Mouse (Mus musculus): ENCODE data around the gene Spsb3. TPM values are rescaled to one million over a fixed set of nuclear protein-coding genes. Genes with fewer than 3 reads are reported as not detected.

Gene Spsb3
- polyA plus RNA-seq, 1 experiment from 2014 or later: 34.8 TPM

GRCm38 (mm10) chr17:24856589-24856988 lies 29.9 kb upstream of the Spsb3 start:
- Histone ChIP-seq H3K27me3 (ENCODE audit: insufficient read depth, low read length) (0 out of 2 replicates have a peak, but pooled peaks cover 1% of the 10 kb centered on the region), H3K9me3 (ENCODE audit: low read depth, low read length) (no peaks in the 10 kb centered on the region), H3K4me3 (ENCODE audit: low read depth, low read length) (no peak overlapping the region), H3K9ac (no peak overlapping the region), H3K36me3 (ENCODE audit: insufficient read depth) (peaks cover 10% of the 10 kb centered on the region; the same call in 1 of the 2 replicates), H3K4me1 (ENCODE audit: insufficient read depth) (no peaks in the 10 kb centered on the region), H3K27ac (ENCODE audit: low read depth) (no peak overlapping the region), H3K4me2 (no peak overlapping the region)
- 83% methylated on average over 13 of the region's 13 CpGs for WGBS
- no peak for ATAC-seq (ENCODE audit: insufficient read depth)
- no peak for DNase-seq
- TF ChIP-seq CTCF (IDR thresholded peaks at IDR 0.05; ENCODE audit: low read depth): no peak

GRCm38 (mm10) chr17:24857831-24858470 lies 28.5 kb upstream of the Spsb3 start:
- Histone ChIP-seq H3K27ac (ENCODE audit: low read depth) (no peak overlapping the region), H3K27me3 (ENCODE audit: insufficient read depth, low read length) (no peaks in the 10 kb centered on the region), H3K9ac (no peak overlapping the region), H3K4me3 (ENCODE audit: low read depth, low read length) (no peak overlapping the region), H3K36me3 (ENCODE audit: insufficient read depth) (peaks cover 14% of the 10 kb centered on the region; the same call in 1 of the 2 replicates), H3K9me3 (ENCODE audit: low read depth, low read length) (no peaks in the 10 kb centered on the region), H3K4me1 (ENCODE audit: insufficient read depth) (no peaks in the 10 kb centered on the region), H3K4me2 (no peak overlapping the region)
- no peak for DNase-seq
- 82% methylated on average over 8 of the region's 8 CpGs for WGBS
- ATAC-seq (ENCODE audit: insufficient read depth): no peak
- TF ChIP-seq CTCF (IDR thresholded peaks at IDR 0.05; ENCODE audit: low read depth): no peak

DNA sequence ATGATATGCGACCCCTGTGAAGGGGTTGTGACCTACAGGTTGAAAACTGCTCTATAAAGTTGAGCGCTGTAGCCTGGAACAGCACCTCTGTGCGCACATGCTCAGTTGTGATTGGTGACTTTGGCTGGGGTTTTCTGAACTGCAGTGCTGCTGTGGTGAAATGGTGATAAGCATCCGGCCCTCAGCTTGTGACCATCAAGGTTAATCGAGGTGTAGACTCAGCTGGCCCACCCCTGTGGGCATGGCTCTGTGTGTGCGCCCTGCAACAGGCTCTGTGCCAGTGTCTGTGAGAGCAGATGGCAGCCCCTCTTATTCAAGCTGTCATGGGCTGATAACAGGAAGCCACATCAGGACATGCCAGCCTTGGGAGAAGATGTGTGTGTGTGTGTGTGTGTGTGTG lies 27.5 kb upstream of the Spsb3 start:
- H3K36me3 ChIP-seq (ENCODE audit: insufficient read depth): peaks cover 15% of the 10 kb centered on the region; the same call in 1 of the 2 replicates
- no peaks in the 10 kb centered on the region for H3K9me3 ChIP-seq (ENCODE audit: low read depth, low read length)
- no peak overlapping the region for H3K27ac ChIP-seq (ENCODE audit: low read depth)
- ATAC-seq (ENCODE audit: insufficient read depth) (no peak), DNase-seq (no peak)
- H3K4me1 ChIP-seq (ENCODE audit: insufficient read depth): no peaks in the 10 kb centered on the region
- H3K4me3 ChIP-seq (ENCODE audit: low read depth, low read length): no peak overlapping the region
- H3K9ac ChIP-seq: no peak overlapping the region
- whole genome bisulfite sequencing: 82% methylated on average over 6 of the region's 6 CpGs
- H3K27me3 ChIP-seq (ENCODE audit: insufficient read depth, low read length): no peaks in the 10 kb centered on the region
- no peak overlapping the region for H3K4me2 ChIP-seq
- TF ChIP-seq CTCF (IDR thresholded peaks at IDR 0.05; ENCODE audit: low read depth): no peak

DNA sequence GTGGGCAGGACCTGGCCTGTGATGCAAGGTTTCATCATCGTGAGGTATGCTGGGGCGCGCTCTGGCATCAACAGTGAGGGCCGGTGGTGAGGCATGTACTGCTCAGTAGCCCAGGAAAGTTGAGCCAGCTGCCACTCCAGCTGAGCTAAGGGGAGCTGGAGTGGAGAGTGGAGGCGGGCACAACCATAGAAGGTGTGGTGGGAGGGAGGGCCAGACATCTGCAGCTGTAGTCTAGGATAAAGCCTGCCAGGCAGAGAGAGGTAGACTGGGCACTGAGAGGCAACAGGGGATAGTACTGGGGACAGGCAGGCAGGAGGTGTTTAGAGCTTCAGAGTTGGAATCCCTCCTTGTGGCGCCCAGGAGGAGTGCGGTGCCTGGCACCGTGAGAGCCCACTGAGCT lies 26.4 kb upstream of the Spsb3 start:
- no peak for TF ChIP-seq CTCF (IDR thresholded peaks at IDR 0.05; ENCODE audit: low read depth)
- DNase-seq (no peak), ATAC-seq (ENCODE audit: insufficient read depth) (no peak)
- H3K4me2 ChIP-seq: no peak overlapping the region
- no peaks in the 10 kb centered on the region for H3K27me3 ChIP-seq (ENCODE audit: insufficient read depth, low read length)
- WGBS: 89% methylated on average over 8 of the region's 8 CpGs
- peaks cover 15% of the 10 kb centered on the region; the same call in 1 of the 2 replicates for H3K36me3 ChIP-seq (ENCODE audit: insufficient read depth)
- no peaks in the 10 kb centered on the region for H3K9me3 ChIP-seq (ENCODE audit: low read depth, low read length)
- H3K27ac ChIP-seq (ENCODE audit: low read depth): no peak overlapping the region
- no peaks in the 10 kb centered on the region for H3K4me1 ChIP-seq (ENCODE audit: insufficient read depth)
- H3K9ac ChIP-seq: no peak overlapping the region
- H3K4me3 ChIP-seq (ENCODE audit: low read depth, low read length): no peak overlapping the region

DNA sequence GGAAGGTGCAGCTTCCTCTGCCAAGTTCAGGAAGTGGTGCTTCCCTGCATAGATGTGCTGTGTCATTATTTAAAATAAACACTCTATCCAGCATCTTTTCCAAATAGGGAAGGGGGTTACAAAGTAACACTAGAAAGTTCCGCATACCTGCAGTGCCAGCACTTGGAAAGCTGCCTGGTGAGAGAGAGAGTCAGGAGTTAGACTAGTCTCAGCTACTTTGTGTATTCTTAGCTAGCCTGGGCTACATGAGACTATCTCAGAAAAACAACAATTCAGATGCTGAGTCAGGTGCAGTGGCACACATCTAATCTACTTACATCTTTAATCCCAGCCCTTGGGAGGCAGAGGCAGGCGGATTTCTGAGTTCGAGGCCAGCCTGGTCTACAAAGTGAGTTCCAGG lies 24.7 kb upstream of the Spsb3 start:
- H3K4me1 ChIP-seq (ENCODE audit: insufficient read depth): no peaks in the 10 kb centered on the region
- no peaks in the 10 kb centered on the region for H3K27me3 ChIP-seq (ENCODE audit: insufficient read depth, low read length)
- ATAC-seq (ENCODE audit: insufficient read depth) (no peak), DNase-seq (no peak)
- no peak overlapping the region for H3K27ac ChIP-seq (ENCODE audit: low read depth)
- H3K9me3 ChIP-seq (ENCODE audit: low read depth, low read length): no peaks in the 10 kb centered on the region
- no peak overlapping the region for H3K4me2 ChIP-seq
- no peak overlapping the region for H3K4me3 ChIP-seq (ENCODE audit: low read depth, low read length)
- H3K36me3 ChIP-seq (ENCODE audit: insufficient read depth): peaks cover 15% of the 10 kb centered on the region; the same call in 1 of the 2 replicates
- WGBS: 94% methylated on average over 3 of the region's 3 CpGs
- no peak for TF ChIP-seq CTCF (IDR thresholded peaks at IDR 0.05; ENCODE audit: low read depth)
- no peak overlapping the region for H3K9ac ChIP-seq

DNA sequence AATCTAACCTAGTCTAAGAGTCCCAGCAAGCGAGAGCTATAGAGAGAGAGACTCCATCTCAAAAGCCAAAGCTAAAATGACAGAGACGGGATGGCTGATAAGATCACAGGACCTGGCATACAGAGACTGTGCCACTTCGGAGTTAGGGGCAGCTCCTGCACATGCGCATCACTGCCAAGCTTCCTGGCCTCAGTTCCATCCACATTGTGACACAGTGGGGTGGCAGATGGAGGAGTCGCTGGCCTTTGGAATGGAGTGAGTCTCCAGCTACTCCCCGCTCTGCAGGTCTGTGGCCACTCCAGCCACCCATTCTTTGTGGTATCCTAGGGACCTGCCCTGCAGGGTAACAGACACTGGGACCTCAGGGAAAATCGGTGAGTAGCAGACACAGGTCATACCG lies 20.7 kb upstream of the Spsb3 start, which contains the start of gene Igfals:
Gene Igfals (plus strand): TSS at position 222 of the 400 bp plus-strand sequence.
- Histone ChIP-seq H3K27ac (ENCODE audit: low read depth) (no peak within 1 kb of the TSS), H3K9ac (no peak within 1 kb of the TSS), H3K4me1 (ENCODE audit: insufficient read depth) (no peaks in the 10 kb centered on the region), H3K4me2 (no peak within 1 kb of the TSS), H3K27me3 (ENCODE audit: insufficient read depth, low read length) (no peaks in the 10 kb centered on the region), H3K4me3 (ENCODE audit: low read depth, low read length) (no peak within 1 kb of the TSS), H3K36me3 (ENCODE audit: insufficient read depth) (peaks cover 15% of the 10 kb centered on the region; the same call in 1 of the 2 replicates), H3K9me3 (ENCODE audit: low read depth, low read length) (no peaks in the 10 kb centered on the region)
- no peak for TF ChIP-seq CTCF (IDR thresholded peaks at IDR 0.05; ENCODE audit: low read depth)
- DNase-seq (no peak), ATAC-seq (ENCODE audit: insufficient read depth) (no peak)
- WGBS: 88% methylated on average over 8 of the region's 8 CpGs

- no peak for DNase-seq
- Histone ChIP-seq H3K4me3 (ENCODE audit: low read depth, low read length) (no peak overlapping the region), H3K27me3 (ENCODE audit: insufficient read depth, low read length) (no peaks in the 10 kb centered on the region), H3K27ac (ENCODE audit: low read depth) (no peak overlapping the region), H3K36me3 (ENCODE audit: insufficient read depth) (0 out of 2 replicates have a peak, but pooled peaks cover 3% of the 10 kb centered on the region), H3K9ac (no peak overlapping the region), H3K9me3 (ENCODE audit: low read depth, low read length) (no peaks in the 10 kb centered on the region), H3K4me1 (ENCODE audit: insufficient read depth) (no peaks in the 10 kb centered on the region), H3K4me2 (no peak overlapping the region)
- no peak for TF ChIP-seq CTCF (IDR thresholded peaks at IDR 0.05; ENCODE audit: low read depth)
- 88% methylated on average over 10 of the region's 10 CpGs for WGBS
- ATAC-seq (ENCODE audit: insufficient read depth): no peak
Measured at GRCm38 (mm10) chr17:24867914-24868313, 18.5 kb upstream of the Spsb3 start.
